Mouse (Mus musculus) thymus, postnatal 4 days (tissue): ENCODE measurements around the gene Them7.

Experiments
- DNase-seq: peaks from one replicate; pipeline ENCODE4 v3.0.0; 2021

Them7 gene

GRCm38 (mm10) chr2:105380757-105381319 is 156.7 kb downstream of the Them7 start:
- no peak for DNase-seq

GRCm38 (mm10) chr2:105383063-105383462 is 158.9 kb downstream of the Them7 start:
- no peak for DNase-seq

- no peak for DNase-seq
These were observed 160.9 kb downstream of the Them7 start for GRCm38 (mm10) chr2:105384998-105385397.

GRCm38 (mm10) chr2:105386418-105386817 is 162.3 kb downstream of the Them7 start:
- no peak for DNase-seq

- no peak for DNase-seq
These were observed 165.1 kb downstream of the Them7 start for GRCm38 (mm10) chr2:105389007-105389890.

GRCm38 (mm10) chr2:105390653-105391413 is 166.7 kb downstream of the Them7 start:
- DNase-seq: no peak

- no peak for DNase-seq
These were observed 167.3 kb downstream of the Them7 start for GRCm38 (mm10) chr2:105391414-105391784.

- no peak for DNase-seq
These were observed 168.4 kb downstream of the Them7 start for GRCm38 (mm10) chr2:105392514-105392913.

GRCm38 (mm10) chr2:105394375-105394774 is 170.3 kb downstream of the Them7 start:
- DNase-seq: no peak

- DNase-seq: no peak
These were observed 171.9 kb downstream of the Them7 start for GRCm38 (mm10) chr2:105396066-105396465.

- no peak for DNase-seq
These were observed 173.5 kb downstream of the Them7 start for GRCm38 (mm10) chr2:105397446-105398211.

GRCm38 (mm10) chr2:105398636-105399084 is 174.5 kb downstream of the Them7 start:
- DNase-seq: peak; percentile 52

GRCm38 (mm10) chr2:105399085-105399891 is 175.2 kb downstream of the Them7 start, which contains the start of gene Rcn1:
Rcn1 (minus strand) TSS chr2:105399319.
- peak; percentile 74 for DNase-seq

- DNase-seq: no peak
These were observed 176.4 kb downstream of the Them7 start for GRCm38 (mm10) chr2:105400558-105400957.

GRCm38 (mm10) chr2:105402180-105402579 is 178.1 kb downstream of the Them7 start:
- DNase-seq: no peak

GRCm38 (mm10) chr2:105408511-105408910 is 184.4 kb downstream of the Them7 start:
- no peak for DNase-seq

- DNase-seq: no peak
These were observed 185.1 kb downstream of the Them7 start for GRCm38 (mm10) chr2:105409253-105409652.

GRCm38 (mm10) chr2:105414309-105414708 is 190.2 kb downstream of the Them7 start:
- DNase-seq: no peak

GRCm38 (mm10) chr2:105416046-105416659 is 192.0 kb downstream of the Them7 start:
- DNase-seq: no peak

- DNase-seq: no peak
These were observed 192.7 kb downstream of the Them7 start for GRCm38 (mm10) chr2:105416660-105417348.

GRCm38 (mm10) chr2:105417663-105418062 is 193.5 kb downstream of the Them7 start:
- no peak for DNase-seq
